Mouse (Mus musculus) bone marrow, adult 2 months (tissue): Measurements from ENCODE around the gene Sgsh.

ENCODE experiments used
- CTCF ChIP-seq: fragments of 200-500 bp; IDR thresholded peaks from 2 replicates; pipeline ENCODE4 v1.5.1; 2011; ENCODE audit warnings: low read length, control low read depth; ENCODE audit not compliant: control insufficient read depth, insufficient read depth
- POLR2A ChIP-seq: fragments of 200-500 bp; IDR thresholded peaks from 2 replicates; pipeline ENCODE4 v1.6.1; 2011; ENCODE audit warnings: low read depth, mild to moderate bottlenecking, control low read depth, low read length, borderline replicate concordance; ENCODE audit not compliant: control insufficient read depth

- TF ChIP-seq CTCF (no peak), POLR2A (peak; percentile 41)
Measured at GRCm38 (mm10) chr11:119392800-119393482, 37.6 kb upstream of the Sgsh start, which contains the start of gene Rnf213.
